Mouse (Mus musculus) myocyte (in vitro differentiated cells): ENCODE measurements around the gene E130114P18Rik.

Source experiments
- CEBPB ChIP-seq: IDR thresholded peaks from 2 replicates; pipeline ENCODE4 v1.6.1; 2011; ENCODE audit warnings: mild to moderate bottlenecking, moderate library complexity; ENCODE audit not compliant: poor library complexity, insufficient read depth, severe bottlenecking
- E2F4 ChIP-seq: IDR thresholded peaks from one replicate; pipeline ENCODE4 v1.6.1; 2011; ENCODE audit warnings: mild to moderate bottlenecking, control low read depth, moderate library complexity; ENCODE audit not compliant: insufficient read depth
- MAX ChIP-seq: IDR thresholded peaks from one replicate; pipeline ENCODE4 v1.6.1; 2011; ENCODE audit warnings: low read depth, mild to moderate bottlenecking, control low read depth
- MYOD1 ChIP-seq, 3 experiments: IDR thresholded peaks; one replicate each; pipeline ENCODE4 v1.6.1; 2011; ENCODE audit warnings: control low read depth in 2 of 3, low read depth in 2 of 3, mild to moderate bottlenecking in 2 of 3, moderate library complexity in 1 of 3; ENCODE audit not compliant: insufficient read length in 2 of 3, control insufficient read depth in 1 of 3
- MYOG ChIP-seq, 3 experiments: IDR thresholded peaks; one replicate each; pipeline ENCODE4 v1.6.1; 2011; ENCODE audit warnings: control low read depth in 2 of 3, low read depth in 2 of 3, mild to moderate bottlenecking in 2 of 3; ENCODE audit not compliant: insufficient read length in 2 of 3, control insufficient read depth in 1 of 3, insufficient read depth in 1 of 3
- POLR2A ChIP-seq: IDR thresholded peaks from one replicate; pipeline ENCODE4 v1.6.1; 2011; ENCODE audit warnings: low read depth, mild to moderate bottlenecking, control low read depth, moderate library complexity; ENCODE audit not compliant: insufficient read length
- POLR2AphosphoS2 ChIP-seq: IDR thresholded peaks from one replicate; pipeline ENCODE4 v1.6.1; 2011; ENCODE audit warnings: low read depth, control low read depth; ENCODE audit not compliant: insufficient read length
- REST ChIP-seq: IDR thresholded peaks from one replicate; pipeline ENCODE4 v1.6.1; 2011; ENCODE audit warnings: mild to moderate bottlenecking, control low read depth, moderate library complexity; ENCODE audit not compliant: insufficient read depth, insufficient read length
- SRF ChIP-seq: IDR thresholded peaks from one replicate; pipeline ENCODE4 v1.6.1; 2011; ENCODE audit warnings: low read depth; ENCODE audit not compliant: control insufficient read depth, insufficient read length
- TCF12 ChIP-seq: IDR thresholded peaks from one replicate; pipeline ENCODE4 v1.6.1; 2011; ENCODE audit warnings: mild to moderate bottlenecking, control low read depth; ENCODE audit not compliant: poor library complexity, insufficient read depth, severe bottlenecking
- USF1 ChIP-seq: IDR thresholded peaks from one replicate; pipeline ENCODE4 v1.6.1; 2011; ENCODE audit warnings: low read depth, mild to moderate bottlenecking, control low read depth, moderate library complexity

GRCm38 (mm10) chr4:97663922-97664321 is 114.0 kb downstream of the E130114P18Rik start:
- TF ChIP-seq REST, result no peak
- TF ChIP-seq CEBPB, result no peak
- no peak for TF ChIP-seq MAX
- TF ChIP-seq TCF12, result no peak
- no peak for TF ChIP-seq POLR2A
- TF ChIP-seq E2F4, result no peak
- TF ChIP-seq MYOD1 (IDR thresholded peaks at IDR 0.05; ENCODE audit: control insufficient read depth in 1 of 3, insufficient read length in 2 of 3, low read depth in 2 of 3), result no peak
- TF ChIP-seq USF1, result no peak
- no peak for TF ChIP-seq POLR2AphosphoS2
- no peak for TF ChIP-seq MYOG (IDR thresholded peaks at IDR 0.05; ENCODE audit: control insufficient read depth in 1 of 3, insufficient read depth in 1 of 3, insufficient read length in 2 of 3, low read depth in 2 of 3)
- TF ChIP-seq SRF, result no peak
